Mouse (Mus musculus) NIH3T3 (cell line): ENCODE data around the gene Nop2.

Experiments used
- DNase-seq: peaks from one replicate; pipeline ENCODE4 v3.0.0-alpha.2; 2012; ENCODE audit warnings: low read depth

Gene Nop2

DNA sequence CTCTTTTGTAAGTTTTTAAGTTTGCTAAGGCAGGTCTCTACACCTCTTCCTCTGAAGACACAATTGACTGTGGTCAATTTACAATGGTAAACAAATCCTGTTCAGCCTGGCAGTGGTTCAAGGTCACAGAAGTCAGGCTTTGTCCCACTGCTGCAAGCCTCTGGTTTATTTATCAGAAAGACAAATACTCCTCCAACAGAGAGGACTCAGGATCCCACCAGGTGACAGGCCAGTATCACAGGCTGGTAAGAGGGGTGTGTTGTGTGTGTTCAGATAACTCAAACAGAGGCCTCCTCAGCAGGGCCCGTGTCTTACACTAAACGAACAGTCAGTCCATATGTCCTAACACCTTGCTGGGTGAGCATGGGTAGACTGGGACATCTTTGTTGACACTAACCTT is 40.8 kb downstream of the Nop2 start:
- no peak for DNase-seq

DNA sequence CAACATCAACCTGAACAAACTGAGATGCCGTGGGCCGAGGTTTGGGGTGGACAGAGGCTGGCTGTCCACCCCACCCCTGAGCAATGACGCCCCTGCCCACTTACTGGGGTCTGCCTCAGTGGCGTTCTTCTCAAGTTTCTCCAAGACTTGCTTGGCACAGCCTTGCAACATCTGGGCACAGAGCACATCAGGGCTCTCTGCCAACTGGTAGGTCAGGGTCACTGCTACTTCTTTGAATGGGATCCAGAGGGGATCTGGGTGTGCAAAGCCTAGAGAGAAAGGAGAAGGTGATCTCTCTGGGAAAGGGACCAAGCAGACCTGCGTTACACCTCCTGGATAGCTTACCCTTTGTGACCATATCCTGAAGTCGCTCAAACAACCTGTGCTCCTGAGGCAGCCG is 41.5 kb downstream of the Nop2 start:
- no peak for DNase-seq

- no peak for DNase-seq
Observed at GRCm38 (mm10) chr6:125175469-125175868, 43.8 kb downstream of the Nop2 start.

GRCm38 (mm10) chr6:125179601-125180000 is 47.9 kb downstream of the Nop2 start:
- DNase-seq = no peak

DNA sequence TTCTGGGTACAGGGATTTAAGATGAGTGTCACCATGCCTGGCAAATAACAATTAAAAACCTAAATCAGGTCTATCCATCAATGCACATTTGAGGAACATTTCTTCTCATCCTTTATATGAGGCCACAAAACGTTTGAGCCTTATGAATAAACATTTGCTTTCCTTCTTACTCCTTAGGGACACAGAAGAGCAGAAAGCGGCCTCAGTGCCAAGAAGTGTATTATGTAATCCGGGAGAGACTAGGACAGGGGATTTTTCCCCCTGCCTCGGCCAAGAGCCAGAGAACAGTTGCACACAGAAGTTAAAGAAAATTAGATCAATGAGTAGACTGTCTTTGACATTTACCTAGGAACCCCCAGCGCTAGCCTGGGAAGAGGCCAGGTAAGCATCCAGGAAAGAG is 50.4 kb downstream of the Nop2 start:
- no peak for DNase-seq

- no peak for DNase-seq
Observed at GRCm38 (mm10) chr6:125186203-125186602, 54.5 kb downstream of the Nop2 start.

DNA sequence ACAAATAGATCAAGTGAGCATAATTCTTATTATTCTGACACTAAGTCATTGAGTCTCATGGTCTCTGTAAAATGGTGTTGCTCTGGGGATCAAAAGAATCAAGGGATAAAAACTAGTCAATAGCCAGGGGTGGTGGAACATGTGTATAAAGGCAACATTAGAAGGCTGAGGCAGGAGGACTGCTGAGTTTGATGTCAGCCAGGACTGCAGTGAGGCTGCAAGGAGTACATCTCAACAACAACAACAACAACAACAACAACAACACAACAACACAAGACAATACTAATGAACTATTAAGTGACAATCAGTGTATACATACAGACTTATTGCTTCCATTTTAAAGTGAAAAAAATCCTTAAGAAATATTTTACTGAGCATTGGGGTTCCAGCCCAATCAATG is 59.1 kb downstream of the Nop2 start:
- no peak for DNase-seq

DNA sequence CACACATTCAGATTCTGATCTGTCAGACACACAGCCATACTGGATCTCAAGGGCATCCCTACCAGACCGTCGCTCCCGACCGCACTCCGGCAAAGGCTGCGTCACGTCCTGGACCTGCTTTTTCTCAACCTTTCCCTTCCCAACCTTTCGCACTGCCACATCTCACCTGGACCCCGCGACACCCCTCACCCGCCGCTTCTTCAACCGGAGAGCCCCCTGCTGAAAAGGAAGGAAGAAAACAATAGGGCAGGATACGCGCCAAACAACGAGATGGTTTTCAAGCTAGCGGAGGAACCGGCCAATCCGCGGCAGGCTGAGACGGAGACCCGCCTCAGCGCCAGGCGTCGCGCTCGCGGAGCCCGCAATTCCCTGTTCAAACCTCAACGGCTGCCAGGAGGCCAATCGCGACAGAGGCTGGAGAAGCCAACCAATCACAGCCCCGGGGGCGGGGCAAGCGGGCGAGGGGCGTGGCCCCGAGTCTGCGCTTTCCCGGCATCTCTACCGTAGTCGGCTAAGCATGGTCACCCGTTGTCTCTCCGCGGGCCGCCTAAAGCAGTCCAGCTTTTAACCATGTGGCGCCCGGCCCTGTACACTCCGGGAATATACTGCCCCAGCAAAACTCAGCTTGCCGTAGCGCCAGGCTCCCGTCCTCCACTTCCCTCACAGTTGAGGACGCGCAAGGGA is 59.8 kb downstream of the Nop2 start, which contains the start of the genes Ncapd2 and Mrpl51:
Ncapd2 (minus strand) TSS at position 370 of the 684 bp plus-strand sequence.
Mrpl51 (plus strand) TSS at position 470 of the 684 bp plus-strand sequence.
- peak; percentile 100 for DNase-seq

- peak; percentile 94 for DNase-seq
Observed at GRCm38 (mm10) chr6:125192016-125192714, 60.5 kb downstream of the Nop2 start.

DNA sequence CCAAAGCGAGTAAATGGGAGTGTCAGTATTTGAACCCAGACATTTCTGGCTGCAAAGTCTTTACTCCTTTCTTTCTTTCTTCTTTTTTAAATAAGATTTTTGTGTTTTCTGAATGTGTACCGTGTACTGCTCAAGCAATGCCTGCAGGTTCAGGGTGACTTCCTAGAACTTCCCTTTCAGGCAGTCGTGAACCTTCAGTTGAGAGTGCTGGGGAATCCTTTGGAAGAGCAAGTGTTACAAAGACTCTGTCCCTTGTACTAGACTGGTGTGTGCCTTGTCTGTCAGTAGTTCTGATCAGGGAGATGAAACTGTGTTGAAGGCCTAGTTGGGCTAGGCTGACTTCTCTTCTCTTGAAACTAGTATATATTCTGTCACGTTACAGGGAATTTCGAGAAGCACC is 61.1 kb downstream of the Nop2 start:
- DNase-seq = peak; percentile 24

- DNase-seq = peak; percentile 49
Observed at GRCm38 (mm10) chr6:125193390-125193789, 61.7 kb downstream of the Nop2 start.
